20 mouse cellular contexts compared by ENCODE assay signal in the genomic region with DNA sequence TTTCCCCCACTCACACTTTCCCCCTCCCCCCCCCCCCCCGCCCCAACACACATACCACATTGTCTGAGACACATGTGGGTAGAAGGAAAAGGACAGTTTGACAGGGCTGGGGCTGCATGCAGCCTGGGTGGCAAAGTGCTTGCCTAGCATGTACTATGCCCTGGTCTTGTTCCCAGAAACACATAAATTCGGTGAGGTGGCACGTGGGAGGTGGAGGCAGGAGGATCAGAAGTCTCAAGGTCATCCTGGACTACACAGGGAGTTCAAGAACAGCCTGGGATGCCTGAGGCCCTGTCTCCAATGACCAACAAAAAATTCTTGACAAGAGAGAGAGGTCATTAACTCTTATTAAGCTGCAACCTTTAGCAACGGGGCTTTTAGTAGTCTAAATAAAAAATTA. TPM values are rescaled to one million over a fixed set of nuclear protein-coding genes. Genes with fewer than 3 reads are reported as not detected.
A peak's percentile ranks its signal among the peaks of the same experiment; 100 is the strongest.
DNase-seq lines count a peak whose midpoint lies in the region; ATAC-seq and TF ChIP-seq lines count a peak whose summit lies in the region.
"Had no signal": no experiment of that assay in that cellular context is flagged by ENCODE, and none has a peak within 500 bp of the region (broad histone marks: within the 10 kb centered on the region; RNA-seq: fewer than 3 reads in every experiment).

No protein-coding gene starts in this region.

- no peak for TF ChIP-seq CTCF in layer of hippocampus, adult 2 months (conservative IDR thresholded peaks at IDR 0.05)

- WGBS in hindbrain, embryonic 12.5 days = 69% methylated on average over 3 of the region's 4 CpGs

- no peak overlapping the region for H3K9ac ChIP-seq in hindbrain, embryonic 12.5 days
- H3K9ac ChIP-seq: forebrain, embryonic 13.5 days; forebrain, postnatal 0 days; heart, embryonic 13.5 days had no signal

- no peaks in the 10 kb centered on the region for H3K4me1 ChIP-seq in hindbrain, embryonic 12.5 days
- H3K4me1 ChIP-seq: forebrain, embryonic 13.5 days had no signal

- H3K36me3 ChIP-seq in hindbrain, embryonic 12.5 days = peaks cover 21% of the 10 kb centered on the region; the same call in 1 of the 2 replicates

- DNase-seq in layer of hippocampus, adult 2 months (ENCODE audit: low spot score in 2 of 2) = no peak
- no peak for DNase-seq in layer of hippocampus, postnatal 36 days
- DNase-seq in kidney, adult 8-10 months = peak; percentile 83 to 84
- peak; percentile 91 for DNase-seq in kidney, adult 9 months
- peak; percentile 75 to 90 for DNase-seq in kidney, postnatal 25 days
- DNase-seq in embryo, embryonic 11 days = no peak
- DNase-seq in urinary bladder, adult 18-20 months (ENCODE audit: low spot score in 2 of 2) = no peak
- DNase-seq: adrenal gland, adult 2 months; adrenal gland, postnatal 25 days; cerebellum, adult 18-20 months; cerebellum, adult 9-11 months; cerebellum, postnatal 36 days; forebrain, postnatal 0 days; gastrocnemius, postnatal 36 days; heart, adult 11 months; heart, postnatal 36 days had no signal

- H3K27ac ChIP-seq in layer of hippocampus, adult 2 months = peak overlapping the region; percentile 58
- no peak overlapping the region for H3K27ac ChIP-seq in hindbrain, embryonic 12.5 days
- H3K27ac ChIP-seq: embryonic facial prominence, embryonic 10.5 days; forebrain, embryonic 13.5 days; heart, embryonic 13.5 days had no signal

- peaks cover 6% of the 10 kb centered on the region; the same call in 1 of the 2 replicates for H3K9me3 ChIP-seq in hindbrain, embryonic 12.5 days (replicated peaks)
- H3K9me3 ChIP-seq: embryonic facial prominence, embryonic 10.5 days; forebrain, embryonic 13.5 days; heart, embryonic 13.5 days had no signal

- H3K4me2 ChIP-seq in hindbrain, embryonic 12.5 days (replicated peaks) = no peak overlapping the region
- H3K4me2 ChIP-seq: forebrain, embryonic 13.5 days; heart, embryonic 13.5 days had no signal

- H3K27me3 ChIP-seq in hindbrain, embryonic 12.5 days = no peaks in the 10 kb centered on the region
- H3K27me3 ChIP-seq: forebrain, embryonic 13.5 days; heart, embryonic 13.5 days had no signal

- no peak overlapping the region for H3K4me3 ChIP-seq in layer of hippocampus, adult 2 months
- no peak overlapping the region for H3K4me3 ChIP-seq in hindbrain, embryonic 12.5 days
- H3K4me3 ChIP-seq: embryonic facial prominence, embryonic 10.5 days; forebrain, embryonic 13.5 days; heart, embryonic 13.5 days had no signal

- ATAC-seq in hindbrain, embryonic 12.5 days (ENCODE audit: low FRiP score) = no peak
- ATAC-seq: forebrain, embryonic 13.5 days; forebrain, postnatal 0 days had no signal

RNA-seq across cellular contexts. Expression of gene Slc36a1, which starts 11.9 kb away (rescaled TPM):
- total RNA-seq in layer of hippocampus, adult 2 months (2021) = 10 to 100 TPM; 52.1 to 55.3 TPM
- total RNA-seq in layer of hippocampus, postnatal 36 days (2021) = 10 to 100 TPM; 52.9 to 56.8 TPM
- polyA plus RNA-seq in hindbrain, embryonic 12.5 days (2016; fragmentation: Nextera tagmentation; extraction: Ambion mirVana) = 1.5 and 2.3 TPM in 2 replicates

RNA-seq across cellular contexts. Expression of gene Slc36a2, which starts 31.2 kb away (rescaled TPM):
- under 1 TPM in 1 of 2 experiments, not detected in 1; 0.33 TPM for total RNA-seq in layer of hippocampus, adult 2 months (2021)
- total RNA-seq in layer of hippocampus, postnatal 36 days (2021) = under 1 TPM in 1 of 2 experiments, not detected in 1; 0.15 TPM
- polyA plus RNA-seq in hindbrain, embryonic 12.5 days (2016; fragmentation: Nextera tagmentation; extraction: Ambion mirVana) = 0.40 and 0.52 TPM in 2 replicates

Comparison
In these comparisons a context has a peak if more than half of its experiments do, and no peak if none do; other contexts are left out.
1. DNase-seq: peak in kidney, adult 8-10 months (2 of 2), kidney, adult 9 months (single experiment) and kidney, postnatal 25 days (2 of 2); none in layer of hippocampus, adult 2 months (0 of 2), layer of hippocampus, postnatal 36 days (0 of 2), embryo, embryonic 11 days (single experiment) and urinary bladder, adult 18-20 months (0 of 2).